Mouse (Mus musculus) testis, adult 2 months (tissue): ENCODE data around the gene Slc25a25. TPM values are rescaled to one million over a fixed set of nuclear protein-coding genes. Genes with fewer than 3 reads are reported as not detected.
"Not testable (repeated sequence)": the region's sequence is repeated elsewhere in the genome, so short reads cannot be mapped to it uniquely, and the experiment has no call there.

Source experiments
- H3K27ac ChIP-seq: fragments of 200-500 bp; 2 replicates; pipeline ENCODE4 v1.5.1; 2012; ENCODE audit warnings: low read depth, low read length; ENCODE audit not compliant: control insufficient read depth, insufficient read depth
- H3K27me3 ChIP-seq: fragments of 200-500 bp; 2 replicates; pipeline ENCODE4 v1.6.1; 2012; ENCODE audit warnings: mild to moderate bottlenecking, low read length, moderate library complexity; ENCODE audit not compliant: control insufficient read depth, insufficient read depth
- H3K36me3 ChIP-seq: fragments of 200-500 bp; 2 replicates; pipeline ENCODE4 v1.6.1; 2012; ENCODE audit warnings: mild to moderate bottlenecking, low read length; ENCODE audit not compliant: control insufficient read depth, insufficient read depth
- H3K4me1 ChIP-seq: fragments of 200-500 bp; 2 replicates; pipeline ENCODE4 v1.6.1; 2012; ENCODE audit warnings: low read length; ENCODE audit not compliant: control insufficient read depth, insufficient read depth
- H3K4me3 ChIP-seq: fragments of 200-500 bp; 2 replicates; pipeline ENCODE4 v1.5.1; 2012; ENCODE audit warnings: low read depth, mild to moderate bottlenecking, low read length, moderate library complexity, mixed read lengths; ENCODE audit not compliant: control insufficient read depth
- CTCF ChIP-seq: fragments of 200-500 bp; IDR thresholded peaks from 2 replicates; pipeline ENCODE4 v1.5.1; 2012; ENCODE audit warnings: low read depth, mild to moderate bottlenecking, inconsistent platforms, low read length, moderate library complexity; ENCODE audit not compliant: control insufficient read depth, insufficient read depth, insufficient replicate concordance
- POLR2A ChIP-seq: fragments of 200-500 bp; IDR thresholded peaks from 2 replicates; pipeline ENCODE4 v1.6.1; 2012; ENCODE audit warnings: low read depth, mild to moderate bottlenecking, inconsistent platforms, low read length, moderate library complexity; ENCODE audit not compliant: control insufficient read depth
- polyA plus RNA-seq: library from polyadenylated mRNA; depleted of rRNA; stranded (reverse); fragments of >200 nt; gene quantifications from 2 replicates; pipeline ENCODE4 v1.2.3, GENCODE M21; 2012

Gene Slc25a25
- polyA plus RNA-seq, 1 experiment = 38.4 TPM

DNA sequence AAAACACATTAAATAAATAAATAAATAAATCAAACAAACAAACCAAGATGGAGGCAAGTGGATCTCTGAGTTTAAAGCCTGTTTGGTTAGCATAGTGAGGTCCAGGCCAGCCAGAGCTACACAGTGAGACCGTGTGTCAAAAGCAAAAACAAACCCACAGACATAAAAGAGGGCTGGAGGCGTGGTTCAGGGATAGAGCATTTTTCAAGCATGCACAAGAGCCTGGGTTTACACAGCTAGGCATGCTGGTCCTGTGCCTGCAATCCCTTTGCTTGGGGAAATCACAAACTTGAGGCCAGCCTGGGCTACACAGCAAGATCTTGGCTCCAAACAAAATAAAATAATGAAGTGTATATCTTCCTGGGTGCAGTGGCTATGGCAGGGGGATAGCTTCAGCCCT is 41.4 kb upstream of the Slc25a25 start:
- Histone ChIP-seq H3K27me3 (no peaks in the 10 kb centered on the region), H3K27ac (no peak overlapping the region), H3K4me3 (no peak overlapping the region), H3K4me1 (peaks cover 2% of the 10 kb centered on the region), H3K36me3 (no peaks in the 10 kb centered on the region)
- TF ChIP-seq CTCF (no peak), POLR2A (no peak)

- not testable (repeated sequence) for H3K36me3 ChIP-seq, H3K27me3 ChIP-seq, H3K27ac ChIP-seq, H3K4me1 ChIP-seq, H3K4me3 ChIP-seq
Observed at GRCm38 (mm10) chr2:32490730-32491129, 39.5 kb upstream of the Slc25a25 start.

DNA sequence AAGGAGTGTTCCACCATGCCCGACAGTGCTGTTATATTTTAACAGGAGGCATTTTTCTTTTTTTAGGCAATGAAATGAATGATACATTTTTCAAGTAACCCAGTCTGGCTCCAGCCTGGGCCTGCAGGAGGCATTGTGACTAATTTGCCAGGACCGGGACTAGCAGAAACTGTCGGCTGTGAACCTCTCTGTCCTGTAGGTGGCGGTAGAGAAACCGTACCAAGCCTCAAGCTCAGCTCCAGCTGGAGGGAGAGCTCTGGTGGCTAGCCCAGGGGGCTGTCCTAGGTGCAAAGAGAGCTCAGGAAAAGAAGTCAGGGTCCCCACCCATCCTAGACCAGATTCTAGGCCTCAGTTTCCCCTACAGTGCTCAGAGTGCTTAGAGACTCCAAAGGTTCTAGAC is 37.4 kb upstream of the Slc25a25 start:
- no peak overlapping the region for H3K27ac ChIP-seq
- H3K36me3 ChIP-seq = no peaks in the 10 kb centered on the region
- peak; percentile 77; the same call in 1 of the 2 replicates for TF ChIP-seq CTCF
- TF ChIP-seq POLR2A = no peak
- H3K4me1 ChIP-seq = no peaks in the 10 kb centered on the region; the same call in 1 of the 2 replicates
- H3K27me3 ChIP-seq = no peaks in the 10 kb centered on the region
- H3K4me3 ChIP-seq = no peak overlapping the region

DNA sequence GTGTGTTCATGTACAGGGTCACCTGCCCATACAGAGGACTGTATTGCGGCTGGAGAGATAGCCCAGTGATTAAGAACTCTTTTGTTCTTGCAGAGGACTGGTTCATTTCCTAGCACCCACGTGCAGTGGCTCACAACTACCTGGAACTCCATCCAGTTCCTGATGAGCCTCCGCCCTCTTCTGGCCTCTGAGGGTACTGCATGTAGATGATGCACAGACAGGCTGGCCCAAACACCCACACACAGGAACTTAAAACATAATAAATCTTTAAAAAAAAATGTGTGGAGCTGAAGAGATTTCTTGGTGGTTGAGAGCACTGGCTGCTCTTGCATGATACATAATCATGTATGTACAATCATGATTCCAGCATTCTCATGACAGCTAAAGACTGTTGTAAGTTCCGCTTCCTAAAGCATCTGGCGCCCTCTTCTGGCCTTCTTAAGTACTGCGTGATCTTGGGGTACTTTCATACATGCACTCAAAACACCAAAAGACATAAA is 35.9 kb upstream of the Slc25a25 start:
- Histone ChIP-seq H3K4me3 (no peak overlapping the region), H3K27ac (no peak overlapping the region), H3K36me3 (no peaks in the 10 kb centered on the region), H3K4me1 (no peaks in the 10 kb centered on the region; the same call in 1 of the 2 replicates), H3K27me3 (no peaks in the 10 kb centered on the region)
- TF ChIP-seq POLR2A (no peak), CTCF (peak; percentile 92; the same call in 1 of the 2 replicates)

DNA sequence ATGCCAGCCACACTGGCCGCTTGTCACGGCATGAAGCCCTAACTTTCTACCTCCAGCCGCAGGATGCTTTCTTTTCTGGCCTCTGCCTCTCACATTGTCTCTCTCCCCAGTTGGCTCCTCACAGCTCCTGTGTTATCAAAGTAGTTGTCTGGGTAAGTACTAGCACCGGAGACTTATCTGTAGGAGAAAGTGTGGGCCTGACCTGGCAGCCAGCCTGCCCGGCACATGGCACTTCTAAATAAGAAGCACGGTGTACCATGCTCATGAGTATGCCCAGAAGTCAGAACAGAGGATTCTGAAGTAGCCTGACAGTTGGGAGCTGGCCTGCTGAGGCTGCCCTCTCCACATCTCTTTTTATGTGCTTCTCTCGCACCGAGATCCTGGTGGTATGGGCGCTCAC is 34.9 kb upstream of the Slc25a25 start:
- no peaks in the 10 kb centered on the region for H3K36me3 ChIP-seq
- H3K4me3 ChIP-seq = no peak overlapping the region
- H3K27me3 ChIP-seq = no peaks in the 10 kb centered on the region
- no peak for TF ChIP-seq POLR2A
- no peak for TF ChIP-seq CTCF
- no peak overlapping the region for H3K27ac ChIP-seq
- no peaks in the 10 kb centered on the region; the same call in 1 of the 2 replicates for H3K4me1 ChIP-seq

DNA sequence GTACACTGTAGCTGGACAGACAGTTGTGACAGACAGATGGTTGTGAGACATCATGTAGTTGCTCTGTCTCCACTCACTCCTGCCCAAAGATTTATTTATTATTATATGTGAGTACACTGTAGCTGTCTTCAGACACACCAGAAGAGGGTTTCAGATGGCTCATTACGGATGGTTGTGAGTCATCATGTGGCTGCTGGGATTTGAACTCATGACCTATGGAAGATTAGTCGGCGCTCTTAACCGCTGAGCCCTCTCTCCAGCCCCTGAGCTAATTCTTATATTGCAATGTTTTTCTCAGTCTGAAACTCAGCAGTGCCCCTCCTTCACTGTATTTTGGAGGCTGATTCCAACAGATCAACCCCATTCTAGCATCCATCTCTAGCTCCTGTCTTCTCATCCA is 34.5 kb upstream of the Slc25a25 start:
- Histone ChIP-seq H3K27me3 (no peaks in the 10 kb centered on the region), H3K36me3 (no peaks in the 10 kb centered on the region), H3K27ac (no peak overlapping the region), H3K4me1 (no peaks in the 10 kb centered on the region; the same call in 1 of the 2 replicates), H3K4me3 (no peak overlapping the region)
- TF ChIP-seq POLR2A (no peak), CTCF (no peak)

- Histone ChIP-seq H3K4me1 (no peaks in the 10 kb centered on the region; the same call in 1 of the 2 replicates), H3K36me3 (no peaks in the 10 kb centered on the region), H3K27ac (no peak overlapping the region), H3K27me3 (no peaks in the 10 kb centered on the region), H3K4me3 (no peak overlapping the region)
- TF ChIP-seq POLR2A (no peak), CTCF (no peak)
Observed at GRCm38 (mm10) chr2:32484933-32485332, 33.7 kb upstream of the Slc25a25 start.

GRCm38 (mm10) chr2:32483179-32483875 is 32.1 kb upstream of the Slc25a25 start:
- Histone ChIP-seq H3K4me3 (no peak overlapping the region), H3K36me3 (no peaks in the 10 kb centered on the region), H3K4me1 (no peaks in the 10 kb centered on the region; the same call in 1 of the 2 replicates), H3K27me3 (no peaks in the 10 kb centered on the region), H3K27ac (no peak overlapping the region)
- TF ChIP-seq POLR2A = no peak
- TF ChIP-seq CTCF = no peak
